In genomic region chr7:123731016-123731415, GRCm38 (mm10) we compare ENCODE assay signal across 16 mouse cellular contexts.
"Had no signal": no experiment of that assay in that cellular context is flagged by ENCODE, and none has a peak within 500 bp of the region (broad histone marks: within the 10 kb centered on the region; RNA-seq: fewer than 3 reads in every experiment).

No protein-coding gene starts in this region.

- ATAC-seq: midbrain, embryonic 16.5 days had no signal

- H3K27ac ChIP-seq: midbrain, embryonic 10.5 days; midbrain, embryonic 12.5 days; neural tube, embryonic 12.5 days; neural tube, embryonic 15.5 days; stomach, embryonic 15.5 days; stomach, postnatal 0 days had no signal

- H3K4me3 ChIP-seq: midbrain, embryonic 10.5 days; midbrain, embryonic 12.5 days; myocyte; neural tube, embryonic 12.5 days; neural tube, embryonic 15.5 days; stomach, embryonic 15.5 days had no signal

- DNase-seq: lung, adult 18-20 months; lung, embryonic 14.5 days; lung, postnatal 10 days; lung, postnatal 4 days; right cerebral cortex, postnatal 14 days; thymus, adult 2 months; thymus, postnatal 25 days; thymus, postnatal 4 days had no signal

- H3K9ac ChIP-seq: lung, embryonic 14.5 days; midbrain, embryonic 12.5 days; neural tube, embryonic 12.5 days; neural tube, embryonic 15.5 days; stomach, embryonic 15.5 days had no signal

- H3K27me3 ChIP-seq: midbrain, embryonic 12.5 days; neural tube, embryonic 12.5 days; neural tube, embryonic 15.5 days; stomach, embryonic 15.5 days had no signal

- H3K4me2 ChIP-seq: lung, embryonic 14.5 days; midbrain, embryonic 12.5 days; neural tube, embryonic 12.5 days; neural tube, embryonic 15.5 days; stomach, embryonic 15.5 days had no signal

- H3K9me3 ChIP-seq: midbrain, embryonic 10.5 days; midbrain, embryonic 12.5 days; neural tube, embryonic 12.5 days; neural tube, embryonic 15.5 days; stomach, embryonic 15.5 days had no signal

- H3K36me3 ChIP-seq: midbrain, embryonic 10.5 days; midbrain, embryonic 12.5 days; neural tube, embryonic 12.5 days; neural tube, embryonic 15.5 days; stomach, embryonic 15.5 days had no signal

- H3K4me1 ChIP-seq: midbrain, embryonic 10.5 days; midbrain, embryonic 12.5 days; neural tube, embryonic 12.5 days; stomach, embryonic 15.5 days had no signal
